Mouse (Mus musculus): Measurements from ENCODE around the gene Itgb7. TPM values are rescaled to one million over a fixed set of nuclear protein-coding genes. Genes with fewer than 3 reads are reported as not detected.
A peak's percentile ranks its signal among the peaks of the same experiment; 100 is the strongest.

Itgb7 gene
- polyA plus RNA-seq, 1 experiment from 2014 or later: 2.0 TPM

DNA sequence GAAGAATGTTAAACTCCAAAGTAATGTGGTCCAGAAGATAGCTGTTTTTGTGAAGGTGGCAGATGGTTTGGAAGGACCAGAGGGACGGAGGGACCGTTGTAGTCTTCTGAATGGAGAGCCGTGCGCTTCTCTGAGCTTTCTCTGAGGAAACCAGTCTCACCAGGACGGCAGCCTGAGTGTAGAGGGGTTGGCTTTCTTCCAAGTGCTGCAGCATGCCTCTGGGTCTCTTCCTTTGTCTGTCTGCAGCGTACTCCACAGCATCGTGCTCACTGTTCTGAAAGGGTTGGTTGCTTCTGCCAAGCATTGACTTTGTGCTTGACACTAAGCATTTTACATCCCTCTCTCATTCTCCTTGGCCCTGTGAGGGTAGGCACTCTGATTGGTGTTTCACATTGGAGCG is 26.0 kb downstream of the Itgb7 start:
- H3K36me3 ChIP-seq (ENCODE audit: control insufficient read depth, insufficient read depth, low read length): peaks cover 15% of the 10 kb centered on the region
- no peaks in the 10 kb centered on the region for H3K9me3 ChIP-seq (ENCODE audit: control insufficient read depth, low read length)
- H3K4me3 ChIP-seq (ENCODE audit: low read length): peak overlapping the region; percentile 90
- ATAC-seq: peak; percentile 40; the same call in 1 of the 2 replicates
- peaks cover 32% of the 10 kb centered on the region for H3K4me1 ChIP-seq (ENCODE audit: control insufficient read depth, insufficient read depth, low read depth, low read length)
- H3K4me2 ChIP-seq (ENCODE audit: low read length): peak overlapping the region; percentile 68
- 24% methylated on average over 8 of the region's 8 CpGs for WGBS
- H3K27ac ChIP-seq (ENCODE audit: low read depth, low read length): peak overlapping the region; percentile 55
- H3K27me3 ChIP-seq (replicated peaks; ENCODE audit: control insufficient read depth, insufficient read depth, low read length): no peaks in the 10 kb centered on the region
- peak overlapping the region; percentile 50 for H3K9ac ChIP-seq (ENCODE audit: low read depth, low read length)

DNA sequence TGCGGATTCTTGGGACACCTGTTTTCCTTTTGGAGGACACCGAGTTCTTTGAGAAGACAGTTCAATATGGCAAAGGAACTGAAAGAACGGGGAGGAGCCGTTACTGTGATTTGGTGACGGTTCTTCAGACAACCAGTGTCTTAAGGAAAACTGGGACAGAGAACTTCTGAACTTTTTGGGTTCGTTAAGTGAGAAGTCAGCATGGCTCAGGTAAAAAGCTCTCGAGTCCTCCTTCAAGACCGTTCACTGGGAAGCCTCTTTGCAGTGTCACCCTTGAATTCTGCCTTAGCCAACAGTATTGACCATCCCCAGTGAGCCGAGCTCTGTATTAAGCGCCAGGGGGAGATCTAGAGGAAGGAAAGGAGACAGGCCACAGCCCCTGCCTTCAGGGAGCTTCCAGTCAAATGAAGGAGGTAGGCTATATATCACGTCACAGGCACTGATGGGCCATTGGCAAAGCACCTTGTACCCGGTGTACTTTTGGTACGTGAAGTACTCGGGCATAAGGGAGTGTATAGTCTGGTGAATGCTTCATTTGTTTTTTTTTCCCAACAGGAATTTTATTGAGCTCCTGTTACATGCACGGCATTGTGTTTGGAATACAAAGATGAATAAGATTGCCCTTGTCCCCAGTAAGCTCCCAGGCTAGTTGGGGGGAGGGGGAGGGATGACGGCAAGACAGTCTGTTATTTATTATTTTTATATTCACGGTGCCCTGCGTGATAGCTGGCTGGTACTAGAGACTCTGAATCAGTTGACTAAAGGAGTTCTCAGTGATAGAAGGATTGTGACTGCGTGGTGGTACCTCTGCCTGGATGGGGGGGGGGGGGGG is 26.9 kb downstream of the Itgb7 start, which contains the start of gene Csad:
Gene Csad (minus strand): TSS at position 51 of the 832 bp plus-strand sequence.
- Histone ChIP-seq H3K4me1 (ENCODE audit: control insufficient read depth, insufficient read depth, low read depth, low read length) (peaks cover 32% of the 10 kb centered on the region), H3K9ac (ENCODE audit: low read depth, low read length) (peak within 1 kb of the TSS; percentile 95), H3K9me3 (ENCODE audit: control insufficient read depth, low read length) (no peaks in the 10 kb centered on the region), H3K27ac (ENCODE audit: low read depth, low read length) (peak within 1 kb of the TSS; percentile 100), H3K4me2 (ENCODE audit: low read length) (peak within 1 kb of the TSS; percentile 68), H3K27me3 (replicated peaks; ENCODE audit: control insufficient read depth, insufficient read depth, low read length) (no peaks in the 10 kb centered on the region), H3K4me3 (ENCODE audit: low read length) (peak within 1 kb of the TSS; percentile 90), H3K36me3 (ENCODE audit: control insufficient read depth, insufficient read depth, low read length) (peaks cover 13% of the 10 kb centered on the region)
- WGBS: 46% methylated on average over 19 of the region's 19 CpGs
- no peak for ATAC-seq

DNA sequence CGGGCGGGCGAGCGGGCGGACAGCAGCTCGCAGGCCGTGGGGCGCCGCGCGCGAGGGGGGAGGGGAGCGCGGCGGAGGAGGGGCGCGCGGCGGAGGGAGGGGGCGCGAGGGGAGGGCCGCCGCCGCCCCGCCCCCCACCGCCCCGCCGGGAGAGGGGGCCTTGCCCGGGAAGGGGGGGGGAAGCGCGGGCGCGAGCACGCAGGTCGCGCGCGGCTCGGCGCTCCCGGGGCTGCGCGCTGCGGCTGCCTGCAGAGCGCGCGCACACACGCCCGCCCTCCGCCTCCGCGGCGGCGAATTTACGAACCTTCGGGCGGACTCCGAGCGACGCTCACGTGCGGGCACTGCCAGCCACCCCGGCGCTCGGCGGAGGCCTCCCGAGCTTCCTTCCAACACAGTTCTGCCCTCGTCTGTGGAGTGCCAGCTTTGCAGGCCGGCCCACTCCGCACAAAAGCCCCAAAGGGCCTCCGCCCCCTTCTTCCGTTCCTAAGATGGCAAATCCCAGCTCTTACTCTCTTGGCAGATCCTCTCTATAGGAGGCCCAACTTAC is 27.8 kb downstream of the Itgb7 start:
- H3K36me3 ChIP-seq (ENCODE audit: control insufficient read depth, insufficient read depth, low read length): peaks cover 6% of the 10 kb centered on the region
- peaks cover 32% of the 10 kb centered on the region for H3K4me1 ChIP-seq (ENCODE audit: control insufficient read depth, insufficient read depth, low read depth, low read length)
- WGBS: under 1% methylated on average over 32 of the region's 72 CpGs
- H3K4me2 ChIP-seq (ENCODE audit: low read length): peak overlapping the region; percentile 68
- peak overlapping the region; percentile 100 for H3K27ac ChIP-seq (ENCODE audit: low read depth, low read length)
- H3K4me3 ChIP-seq (ENCODE audit: low read length): peak overlapping the region; percentile 90
- H3K9ac ChIP-seq (ENCODE audit: low read depth, low read length): peak overlapping the region; percentile 95
- ATAC-seq: peak; percentile 48
- no peaks in the 10 kb centered on the region for H3K27me3 ChIP-seq (replicated peaks; ENCODE audit: control insufficient read depth, insufficient read depth, low read length)
- H3K9me3 ChIP-seq (ENCODE audit: control insufficient read depth, low read length): no peaks in the 10 kb centered on the region

- Histone ChIP-seq H3K9me3 (ENCODE audit: control insufficient read depth, low read length) (no peaks in the 10 kb centered on the region), H3K27ac (ENCODE audit: low read depth, low read length) (peak within 1 kb of the TSS; percentile 100), H3K4me3 (ENCODE audit: low read length) (peak within 1 kb of the TSS; percentile 90), H3K4me1 (ENCODE audit: control insufficient read depth, insufficient read depth, low read depth, low read length) (peaks cover 32% of the 10 kb centered on the region), H3K36me3 (ENCODE audit: control insufficient read depth, insufficient read depth, low read length) (peaks cover 1% of the 10 kb centered on the region; the same call in 1 of the 2 replicates), H3K4me2 (ENCODE audit: low read length) (peak within 1 kb of the TSS; percentile 80), H3K9ac (ENCODE audit: low read depth, low read length) (peak within 1 kb of the TSS; percentile 95), H3K27me3 (replicated peaks; ENCODE audit: control insufficient read depth, insufficient read depth, low read length) (no peaks in the 10 kb centered on the region)
- under 1% methylated on average over 50 of the region's 68 CpGs for WGBS
- peak; percentile 96 for ATAC-seq
Observed at GRCm38 (mm10) chr15:102202971-102203834, 28.5 kb downstream of the Itgb7 start, which contains the start of gene Zfp740. Gene Zfp740 (plus strand): TSS chr15:102203249.

DNA sequence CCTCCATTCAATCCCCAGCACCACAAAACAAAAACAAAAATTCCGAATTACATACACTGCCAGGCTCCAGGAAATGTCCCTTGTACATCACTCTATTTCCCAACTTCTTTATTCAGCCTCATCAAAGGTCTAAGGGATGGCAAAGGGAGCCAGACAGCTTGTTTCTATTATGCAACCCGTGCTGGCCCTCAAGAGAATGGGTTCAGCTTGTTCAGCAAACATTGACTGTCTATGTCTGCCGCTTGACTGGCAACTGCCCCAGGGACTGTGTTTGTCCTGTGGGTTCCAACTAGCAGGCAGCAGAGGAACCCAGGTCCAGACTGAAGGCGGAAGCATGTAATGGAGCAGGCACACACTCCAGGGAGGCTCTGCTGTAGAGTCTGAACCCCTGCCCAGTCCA is 32.9 kb downstream of the Itgb7 start:
- Histone ChIP-seq H3K27ac (ENCODE audit: low read depth, low read length) (no peak overlapping the region), H3K4me1 (ENCODE audit: control insufficient read depth, insufficient read depth, low read depth, low read length) (peaks cover 7% of the 10 kb centered on the region), H3K27me3 (replicated peaks; ENCODE audit: control insufficient read depth, insufficient read depth, low read length) (no peaks in the 10 kb centered on the region), H3K9ac (ENCODE audit: low read depth, low read length) (no peak overlapping the region), H3K4me3 (ENCODE audit: low read length) (no peak overlapping the region), H3K36me3 (ENCODE audit: control insufficient read depth, insufficient read depth, low read length) (no peaks in the 10 kb centered on the region), H3K9me3 (ENCODE audit: control insufficient read depth, low read length) (no peaks in the 10 kb centered on the region), H3K4me2 (ENCODE audit: low read length) (no peak overlapping the region)
- no peak for ATAC-seq
- WGBS: 82% methylated on average over 4 of the region's 4 CpGs

DNA sequence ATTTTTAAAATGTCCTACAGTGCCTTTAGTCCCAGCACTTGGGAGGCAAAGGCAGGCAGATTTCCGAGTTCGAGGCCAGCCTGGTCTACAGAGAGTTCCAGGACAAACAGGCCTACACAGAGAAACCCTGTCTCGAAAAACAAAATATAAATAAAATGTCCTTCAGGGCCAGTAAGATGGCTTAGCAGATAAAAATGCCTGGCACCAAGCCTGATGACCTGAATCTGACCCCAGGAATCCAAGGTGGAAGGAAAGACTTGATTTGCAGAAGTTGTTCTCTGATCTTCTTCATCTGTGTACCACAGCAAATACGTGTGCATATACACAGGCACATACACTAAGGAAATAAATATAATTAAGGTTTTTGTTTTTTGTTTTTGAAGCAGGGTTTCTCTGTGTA is 36.4 kb downstream of the Itgb7 start:
- no peaks in the 10 kb centered on the region for H3K36me3 ChIP-seq (ENCODE audit: control insufficient read depth, insufficient read depth, low read length)
- H3K9me3 ChIP-seq (ENCODE audit: control insufficient read depth, low read length): no peaks in the 10 kb centered on the region
- no peak overlapping the region for H3K27ac ChIP-seq (ENCODE audit: low read depth, low read length)
- H3K27me3 ChIP-seq (replicated peaks; ENCODE audit: control insufficient read depth, insufficient read depth, low read length): no peaks in the 10 kb centered on the region
- no peak overlapping the region for H3K4me2 ChIP-seq (ENCODE audit: low read length)
- no peak overlapping the region for H3K4me3 ChIP-seq (ENCODE audit: low read length)
- 85% methylated on average over 4 of the region's 4 CpGs for WGBS
- no peak for ATAC-seq
- H3K9ac ChIP-seq (ENCODE audit: low read depth, low read length): no peak overlapping the region
- no peaks in the 10 kb centered on the region for H3K4me1 ChIP-seq (ENCODE audit: control insufficient read depth, insufficient read depth, low read depth, low read length)

DNA sequence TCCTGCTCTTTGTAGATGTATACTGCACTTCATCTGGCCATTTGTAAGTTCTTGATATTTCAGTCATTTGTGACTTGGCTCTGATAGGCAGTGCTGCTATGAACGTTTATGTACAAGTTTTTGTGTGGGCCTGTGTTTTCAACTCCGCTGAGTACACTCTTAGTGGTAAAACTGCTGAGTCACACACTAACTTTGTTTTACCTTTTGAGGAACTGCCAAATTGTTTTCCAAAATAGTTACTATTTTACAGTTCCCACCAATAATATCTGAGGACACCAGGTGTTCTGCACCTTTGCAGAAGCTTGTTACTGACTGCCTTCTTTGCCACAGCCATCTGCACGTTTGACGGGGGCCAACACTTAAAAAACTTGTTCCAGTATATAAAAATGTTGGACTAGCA is 37.3 kb downstream of the Itgb7 start:
- H3K4me3 ChIP-seq (ENCODE audit: low read length): no peak overlapping the region
- no peak overlapping the region for H3K9ac ChIP-seq (ENCODE audit: low read depth, low read length)
- no peaks in the 10 kb centered on the region for H3K9me3 ChIP-seq (ENCODE audit: control insufficient read depth, low read length)
- H3K27me3 ChIP-seq (replicated peaks; ENCODE audit: control insufficient read depth, insufficient read depth, low read length): no peaks in the 10 kb centered on the region
- H3K27ac ChIP-seq (ENCODE audit: low read depth, low read length): no peak overlapping the region
- no peak for ATAC-seq
- H3K4me2 ChIP-seq (ENCODE audit: low read length): no peak overlapping the region
- WGBS: 89% methylated on average over 4 of the region's 4 CpGs
- H3K4me1 ChIP-seq (ENCODE audit: control insufficient read depth, insufficient read depth, low read depth, low read length): no peaks in the 10 kb centered on the region
- no peaks in the 10 kb centered on the region for H3K36me3 ChIP-seq (ENCODE audit: control insufficient read depth, insufficient read depth, low read length)

DNA sequence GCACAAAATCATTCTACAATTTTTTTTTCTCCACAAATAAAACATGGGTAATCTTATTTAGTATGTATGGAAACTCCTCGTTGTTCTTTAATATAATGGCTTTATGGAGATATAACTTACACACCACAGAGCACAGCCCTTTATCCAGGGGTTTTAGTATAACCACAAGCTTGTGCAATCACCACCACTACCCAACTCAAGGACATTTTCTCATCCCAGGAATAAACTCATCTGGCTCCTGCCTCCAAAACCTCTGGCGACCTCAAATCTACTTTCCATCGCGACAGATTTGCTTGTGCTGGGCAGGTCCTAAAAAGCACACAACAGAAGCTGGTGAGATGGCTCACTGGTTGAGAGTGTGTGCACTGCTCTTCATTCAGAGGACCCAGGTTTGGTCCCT is 38.1 kb downstream of the Itgb7 start:
- no peaks in the 10 kb centered on the region for H3K9me3 ChIP-seq (ENCODE audit: control insufficient read depth, low read length)
- ATAC-seq: no peak
- H3K36me3 ChIP-seq (ENCODE audit: control insufficient read depth, insufficient read depth, low read length): no peaks in the 10 kb centered on the region
- no peak overlapping the region for H3K4me2 ChIP-seq (ENCODE audit: low read length)
- no peaks in the 10 kb centered on the region for H3K4me1 ChIP-seq (ENCODE audit: control insufficient read depth, insufficient read depth, low read depth, low read length)
- H3K4me3 ChIP-seq (ENCODE audit: low read length): no peak overlapping the region
- no peaks in the 10 kb centered on the region for H3K27me3 ChIP-seq (replicated peaks; ENCODE audit: control insufficient read depth, insufficient read depth, low read length)
- H3K27ac ChIP-seq (ENCODE audit: low read depth, low read length): no peak overlapping the region
- WGBS: 83% methylated on average over 4 of the region's 4 CpGs
- H3K9ac ChIP-seq (ENCODE audit: low read depth, low read length): no peak overlapping the region

All from hindbrain, embryonic 16.5 days (tissue).